Comparison of ENCODE assay signal across 8 mouse cellular contexts in the genomic region with DNA sequence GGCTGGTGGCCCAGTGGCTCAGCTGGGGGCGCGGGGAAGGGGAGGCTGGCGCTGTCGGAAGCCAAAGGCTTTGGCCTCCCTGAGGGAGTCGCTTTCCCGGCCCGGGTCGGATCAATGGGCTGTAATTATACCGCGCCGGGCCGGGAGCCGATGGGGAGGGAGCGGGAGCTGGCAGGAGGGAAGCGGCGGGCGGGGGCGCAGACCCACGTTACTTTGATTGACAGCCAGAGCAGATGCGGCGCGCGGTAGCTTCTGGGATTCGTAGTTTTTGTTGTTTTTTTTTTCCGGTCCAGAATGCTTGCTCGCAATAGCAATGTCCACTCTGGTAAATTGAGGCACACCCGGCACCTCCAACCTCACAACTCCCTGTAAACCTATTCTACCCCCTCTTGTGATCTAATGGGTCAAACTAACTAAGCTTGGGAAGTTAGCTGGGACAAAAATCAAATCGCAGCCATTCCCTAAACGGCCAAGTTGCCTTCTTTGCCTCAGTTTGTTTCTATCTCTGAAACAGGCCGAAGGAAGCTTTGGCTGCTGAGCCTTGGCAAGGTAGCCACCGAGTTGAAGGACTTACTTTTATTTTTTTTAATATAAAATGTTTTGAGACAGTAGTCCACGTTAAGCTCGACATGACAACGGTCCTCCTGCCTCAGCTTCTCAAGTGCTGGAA. TPM values are rescaled to one million over a fixed set of nuclear protein-coding genes. Genes with fewer than 3 reads are reported as not detected.
DNase-seq lines count a peak whose midpoint lies in the region; ATAC-seq lines count a peak whose summit lies in the region.

No protein-coding gene starts in this region.

- H3K9me3 ChIP-seq in hindbrain, embryonic 15.5 days, result no peaks in the 10 kb centered on the region

- H3K36me3 ChIP-seq in hindbrain, embryonic 15.5 days, result peaks cover 4% of the 10 kb centered on the region

- 0% methylated on average over 34 of the region's 34 CpGs for WGBS in hindbrain, embryonic 15.5 days

- peak overlapping the region; percentile 84 for H3K4me2 ChIP-seq in hindbrain, embryonic 15.5 days

- H3K9ac ChIP-seq in hindbrain, embryonic 15.5 days, result no peak overlapping the region; the same call in 1 of the 2 replicates

- peak; percentile 48 for DNase-seq in WW6 (ENCODE audit: low read depth, low spot score)
- DNase-seq in cerebellum, postnatal 36 days, result peak; percentile 96 to 97
- DNase-seq in frontal cortex, postnatal 36 days (ENCODE audit: low spot score in 2 of 2), result peak; percentile 92 to 95
- DNase-seq in layer of hippocampus, postnatal 36 days, result peak; percentile 93 to 94
- DNase-seq in lung, postnatal 25 days (ENCODE audit: low spot score), result peak; percentile 95
- peak; percentile 86 for DNase-seq in retina, adult 2 months (ENCODE audit: low read depth, low spot score)
- peak; percentile 89 for DNase-seq in thymus, postnatal 25 days

- ATAC-seq in hindbrain, embryonic 15.5 days (ENCODE audit: low FRiP score, low read depth), result peak; percentile 55

- H3K4me1 ChIP-seq in hindbrain, embryonic 15.5 days (replicated peaks), result peaks cover 65% of the 10 kb centered on the region

- peak overlapping the region; percentile 45 for H3K4me3 ChIP-seq in hindbrain, embryonic 15.5 days

- peaks cover 32% of the 10 kb centered on the region for H3K27me3 ChIP-seq in hindbrain, embryonic 15.5 days

- peak overlapping the region; percentile 82 for H3K27ac ChIP-seq in hindbrain, embryonic 15.5 days (replicated peaks)

RNA-seq across cellular contexts. Expression of gene Tle2, which starts 3.4 kb away (rescaled TPM):
- 46.6 and 46.9 TPM in 2 replicates for polyA plus RNA-seq in hindbrain, embryonic 15.5 days (2015; fragmentation: Nextera tagmentation; extraction: Ambion mirVana)
- total RNA-seq in layer of hippocampus, postnatal 36 days (2021), result 10 to 100 TPM; 33.2 to 33.9 TPM

RNA-seq across cellular contexts. Expression of gene Aes, which starts 11.7 kb away (rescaled TPM):
- 820 and 884 TPM in 2 replicates for polyA plus RNA-seq in hindbrain, embryonic 15.5 days (2015; fragmentation: Nextera tagmentation; extraction: Ambion mirVana)
- total RNA-seq in layer of hippocampus, postnatal 36 days (2021), result 100 to 1,000 TPM; 667 to 720 TPM

RNA-seq across cellular contexts. Expression of gene Gna11, which starts 26.0 kb away (rescaled TPM):
- 94.3 and 109 TPM in 2 replicates for polyA plus RNA-seq in hindbrain, embryonic 15.5 days (2015; fragmentation: Nextera tagmentation; extraction: Ambion mirVana)
- 100 to 1,000 TPM; 113 to 117 TPM for total RNA-seq in layer of hippocampus, postnatal 36 days (2021)

RNA-seq across cellular contexts. Expression of gene Tle6, which starts 29.9 kb away (rescaled TPM):
- polyA plus RNA-seq in hindbrain, embryonic 15.5 days (2015; fragmentation: Nextera tagmentation; extraction: Ambion mirVana), result 8.7 and 9.8 TPM in 2 replicates
- 1 to 10 TPM; 1.3 to 3.0 TPM for total RNA-seq in layer of hippocampus, postnatal 36 days (2021)

RNA-seq across cellular contexts. Expression of gene BC025920, which starts 35.1 kb away (rescaled TPM):
- 1.7 and 2.1 TPM in 2 replicates for polyA plus RNA-seq in hindbrain, embryonic 15.5 days (2015; fragmentation: Nextera tagmentation; extraction: Ambion mirVana)
- 1 to 10 TPM; 3.6 to 3.9 TPM for total RNA-seq in layer of hippocampus, postnatal 36 days (2021)

Comparison
In these comparisons a context has a peak if more than half of its experiments do, and no peak if none do; other contexts are left out.
1. Peak in every context shown above with its lines: DNase-seq, ATAC-seq, H3K4me3 ChIP-seq and H3K27ac ChIP-seq.